Mouse (Mus musculus) megakaryocyte-erythroid progenitor cell, adult 5 weeks (primary cell): ENCODE results near the gene Olfr1275. TPM values are rescaled to one million over a fixed set of nuclear protein-coding genes. Genes with fewer than 3 reads are reported as not detected.

ENCODE experiments used
- polyA plus RNA-seq: library from polyadenylated mRNA; stranded (reverse); fragments of >175 nt; gene quantifications from 2 replicates; pipeline ENCODE4 v1.2.3, GENCODE M21; 2012

The Olfr1275 gene
- polyA plus RNA-seq = not detected in 2 replicates

GRCm38 (mm10) chr2:111235186-111235585 lies at the start of gene Olfr1275:
Gene Olfr1275 (minus strand): TSS chr2:111235286.

GRCm38 (mm10) chr2:111274006-111274405 lies 38.9 kb upstream of the Olfr1275 start, which contains the start of gene Olfr1277:
Gene Olfr1277 (minus strand): TSS chr2:111274106.

GRCm38 (mm10) chr2:111254216-111254615 lies 19.1 kb upstream of the Olfr1275 start, which contains the start of gene Olfr1276:
Gene Olfr1276 (plus strand): TSS chr2:111254516.

GRCm38 (mm10) chr2:111229502-111229901 lies 5.6 kb downstream of the Olfr1275 start, which contains the start of gene 4930430A15Rik:
Gene 4930430A15Rik (minus strand): TSS chr2:111229602.

Other genes starting within 250 kb of the Olfr1275 start
- not detected in 2 replicates for gene Gm13941, start 129.3 kb downstream of the Olfr1275 start, polyA plus RNA-seq
- gene Gm15130, start 82.3 kb downstream of the Olfr1275 start, polyA plus RNA-seq = not detected in 2 replicates
- not detected in 2 replicates for gene 4930430A15Rik, start 5.7 kb downstream of the Olfr1275 start, polyA plus RNA-seq
- not detected in 2 replicates for gene Olfr1276, start 19.2 kb upstream of the Olfr1275 start, polyA plus RNA-seq
- gene Olfr1277, start 38.8 kb upstream of the Olfr1275 start, polyA plus RNA-seq = not detected in 2 replicates
- not detected in 2 replicates for gene Olfr1278, start 54.9 kb upstream of the Olfr1275 start, polyA plus RNA-seq
- gene Olfr1279, start 65.3 kb upstream of the Olfr1275 start, polyA plus RNA-seq = not detected in 2 replicates
- not detected in 2 replicates for gene Olfr1280, start 78.7 kb upstream of the Olfr1275 start, polyA plus RNA-seq
- gene Olfr1281, start 91.2 kb upstream of the Olfr1275 start, polyA plus RNA-seq = not detected in 2 replicates
- gene Olfr1282, start 100.8 kb upstream of the Olfr1275 start, polyA plus RNA-seq = not detected in 2 replicates
- gene Olfr1283, start 131.5 kb upstream of the Olfr1275 start, polyA plus RNA-seq = not detected in 2 replicates
- gene Olfr1284, start 140.2 kb upstream of the Olfr1275 start, polyA plus RNA-seq = not detected in 2 replicates
- not detected in 2 replicates for gene Olfr1286, start 187.8 kb upstream of the Olfr1275 start, polyA plus RNA-seq
- not detected in 2 replicates for gene Olfr1287, start 213.9 kb upstream of the Olfr1275 start, polyA plus RNA-seq
- gene Olfr1288, start 238.8 kb upstream of the Olfr1275 start, polyA plus RNA-seq = not detected in 2 replicates
- gene Olfr1289, start 245.5 kb upstream of the Olfr1275 start, polyA plus RNA-seq = not detected in 2 replicates